Mouse (Mus musculus) lung, embryonic 16.5 days (tissue): ENCODE results near the gene Rec8. TPM values are rescaled to one million over a fixed set of nuclear protein-coding genes. Genes with fewer than 3 reads are reported as not detected.

Source experiments
- ATAC-seq: fragments of 200-750 bp; cut with Nextera tagmentation; 2 replicates; pipeline ENCODE4 v1.8.0; 2017; ENCODE audit warnings: low read depth, mild to moderate bottlenecking, moderate library complexity
- H3K27ac ChIP-seq: fragments of 300-500 bp; sonication (generic); 2 replicates; pipeline ENCODE4 v1.5.1; 2014; ENCODE audit warnings: mild to moderate bottlenecking, control low read depth, low read length
- H3K27me3 ChIP-seq: fragments of 300-500 bp; sonication (generic); 2 replicates; pipeline ENCODE4 v1.6.1; 2014; ENCODE audit warnings: low read depth, low read length, mixed read lengths; ENCODE audit not compliant: control insufficient read depth, insufficient read depth
- H3K36me3 ChIP-seq: fragments of 300-500 bp; sonication (generic); 2 replicates; pipeline ENCODE4 v1.6.1; 2014; ENCODE audit warnings: low read length; ENCODE audit not compliant: control insufficient read depth, insufficient read depth
- H3K4me1 ChIP-seq: fragments of 300-500 bp; sonication (generic); replicated peaks from 2 replicates; pipeline ENCODE4 v1.6.1; 2014; ENCODE audit warnings: low read length, mixed read lengths; ENCODE audit not compliant: control insufficient read depth, insufficient read depth
- H3K4me2 ChIP-seq: fragments of 300-500 bp; sonication (generic); 2 replicates; pipeline ENCODE4 v1.6.1; 2014; ENCODE audit warnings: low read depth, low read length, control low read depth
- H3K4me3 ChIP-seq: fragments of 300-500 bp; sonication (generic); 2 replicates; pipeline ENCODE4 v1.5.1; 2014; ENCODE audit warnings: mild to moderate bottlenecking, low read length, control low read depth
- H3K9ac ChIP-seq: fragments of 300-500 bp; sonication (generic); 2 replicates; pipeline ENCODE4 v1.6.1; 2014; ENCODE audit warnings: low read length, control low read depth
- H3K9me3 ChIP-seq: fragments of 300-500 bp; sonication (generic); 2 replicates; pipeline ENCODE4 v1.6.1; 2016; ENCODE audit warnings: low read length; ENCODE audit not compliant: control insufficient read depth
- WGBS: fragments of 180-500 bp; shearing (Covaris S2); extraction: QIAGEN DNeasy Blood & Tissue Kit; methylation state at CpG from one replicate; pipeline ENCODE4 v1.1.7; 2014; 5-methylcytosine and 5-hydroxymethylcytosine counted together
- polyA plus RNA-seq: library from polyadenylated mRNA; unstranded; fragments of >200 nt; fragmentation: Nextera tagmentation; extraction: Ambion mirVana; gene quantifications from 2 replicates; pipeline ENCODE4 v1.2.1, GENCODE M21; 2015

Gene Rec8
- polyA plus RNA-seq, 1 experiment from 2014 or later, result 23.4 TPM

DNA sequence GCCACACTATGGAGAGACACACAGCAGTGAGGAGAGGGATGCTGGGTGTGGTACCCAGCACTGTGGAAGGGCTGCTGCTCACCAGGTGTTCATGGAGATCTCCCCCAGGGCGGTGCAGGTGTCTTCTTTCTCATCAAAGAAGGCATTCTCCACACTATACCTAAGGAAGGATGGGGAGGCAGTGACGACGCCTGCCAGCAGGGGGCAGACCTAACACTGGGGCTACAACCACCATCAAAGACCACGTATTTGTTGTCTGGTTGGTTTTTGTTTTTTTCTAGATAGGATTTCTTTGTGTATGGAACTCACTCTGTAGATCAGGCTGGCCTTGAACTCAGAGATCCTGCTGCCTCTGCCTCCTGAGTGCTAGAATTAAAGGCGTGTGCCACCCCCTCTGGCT lies 11.5 kb downstream of the Rec8 start:
- H3K9me3 ChIP-seq, result no peaks in the 10 kb centered on the region
- WGBS, result 53% methylated on average over 5 of the region's 5 CpGs
- ATAC-seq, result no peak

GRCm38 (mm10) chr14:55634874-55635522 lies 17.2 kb downstream of the Rec8 start:
- Histone ChIP-seq H3K27me3 (no peaks in the 10 kb centered on the region), H3K4me2 (peak overlapping the region; percentile 86), H3K36me3 (peaks cover 58% of the 10 kb centered on the region), H3K9me3 (no peaks in the 10 kb centered on the region), H3K4me1 (peaks cover 5% of the 10 kb centered on the region; the same call in 1 of the 2 replicates), H3K9ac (peak overlapping the region; percentile 76), H3K27ac (peak overlapping the region; percentile 69), H3K4me3 (peak overlapping the region; percentile 69)
- 4% methylated on average over 23 of the region's 23 CpGs for WGBS
- peak; percentile 40 for ATAC-seq

More for the DNA sequence above, 11.5 kb downstream of the Rec8 start:
- no peak overlapping the region for H3K9ac ChIP-seq
- no peak overlapping the region for H3K4me2 ChIP-seq
- peaks cover 62% of the 10 kb centered on the region for H3K36me3 ChIP-seq
- H3K4me1 ChIP-seq, result no peaks in the 10 kb centered on the region
- H3K27ac ChIP-seq, result no peak overlapping the region
- no peaks in the 10 kb centered on the region for H3K27me3 ChIP-seq
- H3K4me3 ChIP-seq, result no peak overlapping the region

- peak within 1 kb of the TSS; percentile 86 for H3K4me2 ChIP-seq
- ATAC-seq, result peak; percentile 94
- peak within 1 kb of the TSS; percentile 76 for H3K9ac ChIP-seq
- WGBS, result 1% methylated on average over 33 of the region's 33 CpGs
- H3K36me3 ChIP-seq, result peaks cover 58% of the 10 kb centered on the region
- H3K4me3 ChIP-seq, result peak within 1 kb of the TSS; percentile 69
- H3K27me3 ChIP-seq, result no peaks in the 10 kb centered on the region
- peak within 1 kb of the TSS; percentile 69 for H3K27ac ChIP-seq
- H3K4me1 ChIP-seq, result peaks cover 5% of the 10 kb centered on the region; the same call in 1 of the 2 replicates
- H3K9me3 ChIP-seq, result no peaks in the 10 kb centered on the region
Observed at GRCm38 (mm10) chr14:55635523-55636007, 17.7 kb downstream of the Rec8 start, which contains the start of gene Ipo4. TSS of gene Ipo4 (minus strand) at chr14:55635957.

GRCm38 (mm10) chr14:55637795-55638194 lies 20.0 kb downstream of the Rec8 start, which contains the start of gene Gm49378:
TSS of gene Gm49378 (minus strand) at chr14:55637895.
- no peaks in the 10 kb centered on the region for H3K9me3 ChIP-seq
- peaks cover 48% of the 10 kb centered on the region for H3K36me3 ChIP-seq
- H3K4me2 ChIP-seq, result no peak within 1 kb of the TSS
- no peak within 1 kb of the TSS for H3K9ac ChIP-seq
- H3K4me3 ChIP-seq, result no peak within 1 kb of the TSS
- no peak for ATAC-seq
- H3K27ac ChIP-seq, result no peak within 1 kb of the TSS
- 97% methylated on average over 9 of the region's 9 CpGs for WGBS
- no peaks in the 10 kb centered on the region for H3K27me3 ChIP-seq
- peaks cover 12% of the 10 kb centered on the region; the same call in 1 of the 2 replicates for H3K4me1 ChIP-seq

- no peak overlapping the region for H3K27ac ChIP-seq
Observed at GRCm38 (mm10) chr14:55640816-55641215, 23.0 kb downstream of the Rec8 start.

GRCm38 (mm10) chr14:55641291-55641690 lies 23.5 kb downstream of the Rec8 start:
- no peak for ATAC-seq
- Histone ChIP-seq H3K36me3 (peaks cover 38% of the 10 kb centered on the region), H3K4me3 (no peak overlapping the region), H3K27me3 (no peaks in the 10 kb centered on the region), H3K4me2 (no peak overlapping the region), H3K9me3 (no peaks in the 10 kb centered on the region), H3K27ac (no peak overlapping the region), H3K4me1 (peaks cover 13% of the 10 kb centered on the region), H3K9ac (no peak overlapping the region)
- whole genome bisulfite sequencing, result 91% methylated on average over 13 of the region's 13 CpGs

More at GRCm38 (mm10) chr14:55640816-55641215, 23.0 kb downstream of the Rec8 start:
- no peak overlapping the region for H3K4me2 ChIP-seq
- H3K4me3 ChIP-seq, result no peak overlapping the region
- no peaks in the 10 kb centered on the region for H3K9me3 ChIP-seq
- H3K27me3 ChIP-seq, result no peaks in the 10 kb centered on the region
- no peak overlapping the region for H3K9ac ChIP-seq
- no peak for ATAC-seq
- peaks cover 13% of the 10 kb centered on the region for H3K4me1 ChIP-seq
- WGBS, result 96% methylated on average over 14 of the region's 14 CpGs
- H3K36me3 ChIP-seq, result peaks cover 39% of the 10 kb centered on the region

GRCm38 (mm10) chr14:55642679-55643059 lies 24.8 kb downstream of the Rec8 start:
- Histone ChIP-seq H3K4me2 (peak overlapping the region; percentile 87), H3K9ac (peak overlapping the region; percentile 98), H3K9me3 (no peaks in the 10 kb centered on the region), H3K4me1 (peaks cover 13% of the 10 kb centered on the region), H3K27ac (peak overlapping the region; percentile 97), H3K27me3 (no peaks in the 10 kb centered on the region), H3K4me3 (peak overlapping the region; percentile 96), H3K36me3 (peaks cover 32% of the 10 kb centered on the region)
- WGBS, result 12% methylated on average over 8 of the region's 8 CpGs
- ATAC-seq, result 0 out of 2 replicates have a peak, but pooled peaks have one; percentile 20

- Histone ChIP-seq H3K27me3 (no peaks in the 10 kb centered on the region), H3K4me2 (peak within 1 kb of the TSS; percentile 87), H3K4me3 (peak within 1 kb of the TSS; percentile 96), H3K9me3 (no peaks in the 10 kb centered on the region), H3K27ac (peak within 1 kb of the TSS; percentile 97), H3K4me1 (peaks cover 13% of the 10 kb centered on the region), H3K9ac (peak within 1 kb of the TSS; percentile 98), H3K36me3 (peaks cover 26% of the 10 kb centered on the region)
- WGBS, result under 1% methylated on average over 87 of the region's 89 CpGs
- ATAC-seq, result peak; percentile 90
Observed at GRCm38 (mm10) chr14:55643060-55643907, 25.4 kb downstream of the Rec8 start, which contains the start of gene Tm9sf1. TSS of gene Tm9sf1 (minus strand) at chr14:55643806.
